In genomic region chr5:33819876-33820732, GRCm38 (mm10) we compare ENCODE assay signal across 8 mouse cellular contexts. TPM values are rescaled to one million over a fixed set of nuclear protein-coding genes. Genes with fewer than 3 reads are reported as not detected.
DNase-seq lines count a peak whose midpoint lies in the region; ATAC-seq and TF ChIP-seq lines count a peak whose summit lies in the region.

TSS of gene Nsd2 (plus strand) at chr5:33820725.

- CTCF ChIA-PET in Patski (lab: Charles Lee), result interaction anchor here (1.5 kb wide), 1 partner anchor 22 kb away, joined by 4 read pairs; no protein-coding TSS in a partner anchor

- H3K4me3 ChIP-seq in hindbrain, embryonic 14.5 days (replicated peaks; ENCODE audit: low read length), result peak within 1 kb of the TSS; percentile 100

- H3K4me1 ChIP-seq in hindbrain, embryonic 14.5 days (replicated peaks; ENCODE audit: control insufficient read depth, insufficient read depth, low read length), result peaks cover 35% of the 10 kb centered on the region

- no peaks in the 10 kb centered on the region; the same call in 1 of the 2 replicates for H3K36me3 ChIP-seq in hindbrain, embryonic 14.5 days (replicated peaks; ENCODE audit: control insufficient read depth, insufficient read depth)

- no peaks in the 10 kb centered on the region for H3K27me3 ChIP-seq in Patski
- no peaks in the 10 kb centered on the region for H3K27me3 ChIP-seq in hindbrain, embryonic 14.5 days (ENCODE audit: control insufficient read depth, insufficient read depth, low read length)

- H3K9ac ChIP-seq in hindbrain, embryonic 14.5 days, result peak within 1 kb of the TSS; percentile 100

- H3K4me2 ChIP-seq in hindbrain, embryonic 14.5 days (replicated peaks), result peak within 1 kb of the TSS; percentile 89

- DNase-seq in Patski (ENCODE audit: low read depth, low spot score), result no peak
- DNase-seq in cerebellum, postnatal 14 days, result peak; percentile 93 to 94
- peak; percentile 71 to 81 for DNase-seq in frontal cortex, postnatal 25 days (ENCODE audit: low spot score in 2 of 2)
- peak; percentile 96 for DNase-seq in hindbrain, embryonic 14.5 days (ENCODE audit: low spot score)
- DNase-seq in left cerebral cortex, adult 11 months (ENCODE audit: low spot score), result peak; percentile 90
- DNase-seq in lung, postnatal 4 days, result peak; percentile 89 to 96
- peak; percentile 91 for DNase-seq in retina, postnatal 7 days (ENCODE audit: low read depth, low spot score)
- DNase-seq in urinary bladder, adult 2 months (ENCODE audit: low spot score), result peak; percentile 73

- WGBS in hindbrain, embryonic 14.5 days, result under 1% methylated on average over 102 of the region's 136 CpGs

- H3K27ac ChIP-seq in hindbrain, embryonic 14.5 days, result peak within 1 kb of the TSS; percentile 100

- no peaks in the 10 kb centered on the region for H3K9me3 ChIP-seq in hindbrain, embryonic 14.5 days (ENCODE audit: control insufficient read depth, low read length)

- POLR2A ChIA-PET in Patski (lab: Charles Lee), result interaction anchor here (0.5 kb wide), 2 partner anchors 17 to 461 kb away, joined by 3 to 4 read pairs; no protein-coding TSS in a partner anchor

- ATAC-seq in Patski, result peak; percentile 67
- ATAC-seq in hindbrain, embryonic 14.5 days (ENCODE audit: low FRiP score), result peak; percentile 87

- TF ChIP-seq CTCF in Patski (IDR thresholded peaks at IDR 0.05), result no peak

- in situ Hi-C loops in Patski (cut with MboI; ENCODE audit: low pct_unique_long_range_greater_than_20kb), result loop anchor here (5.0 kb wide), 1 partner anchor 38 kb away; the partner anchor contains the start of gene Letm1

RNA-seq across cellular contexts. Expression of gene Nsd2, which starts in this region (rescaled TPM):
- 69.6 TPM for polyA plus RNA-seq in Patski (2021)
- polyA plus RNA-seq in hindbrain, embryonic 14.5 days (2014; fragmentation: Nextera tagmentation; extraction: Ambion mirVana), result 102 and 106 TPM in 2 replicates
- polyA plus RNA-seq in urinary bladder, adult 2 months (2012; rRNA removed), result 10.1 and 12.8 TPM in 2 replicates
